Mouse (Mus musculus) cerebellum, adult 8-10 months (tissue): ENCODE data around the gene Adcy5.

Experiments used
- DNase-seq: peaks from one replicate; pipeline ENCODE4 v3.0.0; 2022

The Adcy5 gene

GRCm38 (mm10) chr16:35319773-35320172, 165.1 kb downstream of the Adcy5 start:
- DNase-seq: no peak

GRCm38 (mm10) chr16:35330451-35330850, 175.8 kb downstream of the Adcy5 start:
- DNase-seq: no peak
